Mouse (Mus musculus) small intestine, adult 2 months (tissue): ENCODE measurements around the gene Siglec1.

Experiments
- CTCF ChIP-seq: fragments of 200-500 bp; IDR thresholded peaks from 2 replicates; pipeline ENCODE4 v1.5.1; 2012; ENCODE audit warnings: low read depth, mild to moderate bottlenecking, control low read depth, inconsistent platforms, low read length, moderate library complexity, mixed read lengths; ENCODE audit not compliant: insufficient replicate concordance, insufficient read length; ENCODE audit errors: extremely low read depth
- POLR2A ChIP-seq: fragments of 200-500 bp; IDR thresholded peaks from 2 replicates; pipeline ENCODE4 v1.6.1; 2012; ENCODE audit warnings: low read depth, mild to moderate bottlenecking, control low read depth, inconsistent platforms, low read length, moderate library complexity

GRCm38 (mm10) chr2:131066342-131066741 is 20.2 kb downstream of the Siglec1 start:
- TF ChIP-seq CTCF (no peak), POLR2A (no peak)
